Mouse (Mus musculus) G1E (cell line): ENCODE results near the gene Rbm3. TPM values are rescaled to one million over a fixed set of nuclear protein-coding genes. Genes with fewer than 3 reads are reported as not detected.

Experiments used
- ATAC-seq: 2 replicates; pipeline ENCODE4 v1.8.0; 2016; ENCODE audit warnings: mild to moderate bottlenecking; ENCODE audit not compliant: insufficient number of reproducible peaks, poor library complexity, low FRiP score, severe bottlenecking; ENCODE audit errors: extremely low read depth
- DNase-seq: peaks from one replicate; pipeline ENCODE4 v3.0.0; 2012; ENCODE audit warnings: low spot score
- H3K27me3 ChIP-seq: 2 replicates; pipeline ENCODE4 v1.6.1; 2012; ENCODE audit warnings: mild to moderate bottlenecking, low read length, inconsistent platforms; ENCODE audit not compliant: insufficient read depth
- H3K36me3 ChIP-seq: replicated peaks from 2 replicates; pipeline ENCODE3; 2012; ENCODE audit warnings: mild to moderate bottlenecking, inconsistent platforms
- H3K4me1 ChIP-seq: 2 replicates; pipeline ENCODE4 v1.6.1; 2012; ENCODE audit warnings: low read depth, low read length, inconsistent platforms, mixed read lengths; ENCODE audit not compliant: insufficient read depth
- H3K4me3 ChIP-seq: 2 replicates; pipeline ENCODE4 v1.5.1; 2012; ENCODE audit warnings: low read depth, mild to moderate bottlenecking, inconsistent platforms, low read length, moderate library complexity, mixed read lengths
- H3K9me3 ChIP-seq: replicated peaks from 2 replicates; pipeline ENCODE4 v1.6.1; 2012; ENCODE audit warnings: inconsistent platforms
- CTCF ChIP-seq: IDR thresholded peaks from 2 replicates; pipeline ENCODE4 v1.5.1; 2012; ENCODE audit warnings: low read depth, low read length, inconsistent platforms, mixed read lengths
- GATA1 ChIP-seq: IDR thresholded peaks from 2 replicates; pipeline ENCODE4 v1.6.1; 2012; ENCODE audit warnings: borderline replicate concordance, low read length, inconsistent platforms, mixed read lengths
- GATA2 ChIP-seq: IDR thresholded peaks from 2 replicates; pipeline ENCODE4 v1.6.1; 2012; ENCODE audit warnings: low read depth, low read length, inconsistent platforms, borderline replicate concordance
- POLR2AphosphoS5 ChIP-seq: IDR thresholded peaks from 2 replicates; pipeline ENCODE4 v1.6.1; 2012; ENCODE audit warnings: low read depth, low read length, inconsistent platforms; ENCODE audit not compliant: insufficient replicate concordance
- TAL1 ChIP-seq: conservative IDR thresholded peaks from 2 replicates; pipeline ENCODE4 v1.6.1; 2012; ENCODE audit warnings: low read depth, low read length, inconsistent platforms, mixed read lengths
- polyA plus RNA-seq: library from polyadenylated mRNA; stranded (reverse); fragments of >175 nt; gene quantifications from 2 replicates; pipeline ENCODE4 v1.2.3, GENCODE M21; 2012
- total RNA-seq, 2 experiments: library from RNA; stranded (forward) in 1 of 2; stranded (reverse) in 1 of 2; fragments of 200-1000 nt in 1 of 2; fragments of >200 nt in 1 of 2; fragmentation: Nextera tagmentation in 1 of 2; gene quantifications; 2 replicates each; pipeline ENCODE4 v1.2.3; 2014 to 2017

Rbm3 gene
- total and polyA plus RNA-seq, 3 experiments: 248 to 1,311 (median 460) TPM

GRCm38 (mm10) chrX:8090346-8090953 is 55.2 kb downstream of the Rbm3 start, which contains the start of gene Was:
Was (minus strand) TSS chrX:8090498.
- TF ChIP-seq POLR2AphosphoS5 (no peak), TAL1 (no peak), GATA1 (no peak), GATA2 (no peak), CTCF (no peak)
- DNase-seq (peak; percentile 62), ATAC-seq (peak; percentile 84)

GRCm38 (mm10) chrX:8089746-8090145 is 55.9 kb downstream of the Rbm3 start:
- no peaks in the 10 kb centered on the region for H3K9me3 ChIP-seq
- H3K4me1 ChIP-seq: peaks cover 27% of the 10 kb centered on the region
- ATAC-seq (no peak), DNase-seq (no peak)
- peak overlapping the region; percentile 74 for H3K4me3 ChIP-seq
- TF ChIP-seq CTCF: no peak
- no peak for TF ChIP-seq GATA1
- no peak for TF ChIP-seq GATA2
- no peak for TF ChIP-seq POLR2AphosphoS5
- no peak for TF ChIP-seq TAL1
- H3K27me3 ChIP-seq: no peaks in the 10 kb centered on the region
- peaks cover 45% of the 10 kb centered on the region for H3K36me3 ChIP-seq

More at GRCm38 (mm10) chrX:8090346-8090953, 55.2 kb downstream of the Rbm3 start, which contains the start of gene Was:
- Histone ChIP-seq H3K4me3 (peak within 1 kb of the TSS; percentile 74), H3K9me3 (no peaks in the 10 kb centered on the region), H3K4me1 (peaks cover 26% of the 10 kb centered on the region), H3K36me3 (peaks cover 38% of the 10 kb centered on the region), H3K27me3 (no peaks in the 10 kb centered on the region)

Other genes with a start within 250 kb of the Rbm3 start
- 50.0 and 64.3 TPM in 2 replicates for gene Pqbp1, start 246.6 kb downstream of the Rbm3 start, total RNA-seq (2014; fragmentation: Nextera tagmentation)
- 146 and 162 TPM in 2 replicates for gene Pqbp1, start 246.6 kb downstream of the Rbm3 start, total RNA-seq (2017)
- 152 and 167 TPM in 2 replicates for gene Pqbp1, start 246.6 kb downstream of the Rbm3 start, polyA plus RNA-seq
- 195 and 197 TPM in 2 replicates for gene Timm17b, start 246.5 kb downstream of the Rbm3 start, total RNA-seq (2014; fragmentation: Nextera tagmentation)
- 72.9 and 78.8 TPM in 2 replicates for gene Timm17b, start 246.5 kb downstream of the Rbm3 start, total RNA-seq (2017)
- 122 and 139 TPM in 2 replicates for gene Timm17b, start 246.5 kb downstream of the Rbm3 start, polyA plus RNA-seq
- not detected in 2 replicates for gene Gm10491, start 238.0 kb downstream of the Rbm3 start, total RNA-seq (2014; fragmentation: Nextera tagmentation)
- gene Gm10491, start 238.0 kb downstream of the Rbm3 start, total RNA-seq (2017): not detected in 2 replicates
- gene Gm10491, start 238.0 kb downstream of the Rbm3 start, polyA plus RNA-seq: not detected in 2 replicates
- gene Gm10490, start 236.3 kb downstream of the Rbm3 start, total RNA-seq (2014; fragmentation: Nextera tagmentation): not detected in 2 replicates
- gene Gm10490, start 236.3 kb downstream of the Rbm3 start, total RNA-seq (2017): 1.5 TPM in 1 of 2 replicates, not detected in the other
- not detected in 2 replicates for gene Gm10490, start 236.3 kb downstream of the Rbm3 start, polyA plus RNA-seq
- gene Pcsk1n, start 226.1 kb downstream of the Rbm3 start, total RNA-seq (2014; fragmentation: Nextera tagmentation): not detected in 2 replicates
- gene Pcsk1n, start 226.1 kb downstream of the Rbm3 start, total RNA-seq (2017): not detected in 2 replicates
- gene Pcsk1n, start 226.1 kb downstream of the Rbm3 start, polyA plus RNA-seq: not detected in 2 replicates
- gene Eras, start 217.3 kb downstream of the Rbm3 start, total RNA-seq (2014; fragmentation: Nextera tagmentation): not detected in 2 replicates
- gene Eras, start 217.3 kb downstream of the Rbm3 start, total RNA-seq (2017): not detected in 2 replicates
- not detected in 2 replicates for gene Eras, start 217.3 kb downstream of the Rbm3 start, polyA plus RNA-seq
- 14.5 and 17.2 TPM in 2 replicates for gene Hdac6, start 198.0 kb downstream of the Rbm3 start, total RNA-seq (2014; fragmentation: Nextera tagmentation)
- gene Hdac6, start 198.0 kb downstream of the Rbm3 start, total RNA-seq (2017): 5.5 and 8.9 TPM in 2 replicates
- gene Hdac6, start 198.0 kb downstream of the Rbm3 start, polyA plus RNA-seq: 6.0 and 6.5 TPM in 2 replicates
- gene Gata1, start 167.8 kb downstream of the Rbm3 start, total RNA-seq (2014; fragmentation: Nextera tagmentation): 93.3 and 105 TPM in 2 replicates
- gene Gata1, start 167.8 kb downstream of the Rbm3 start, total RNA-seq (2017): 38.1 and 41.0 TPM in 2 replicates
- 46.2 and 48.8 TPM in 2 replicates for gene Gata1, start 167.8 kb downstream of the Rbm3 start, polyA plus RNA-seq
- gene Glod5, start 127.4 kb downstream of the Rbm3 start, total RNA-seq (2014; fragmentation: Nextera tagmentation): not detected in 2 replicates
- gene Glod5, start 127.4 kb downstream of the Rbm3 start, total RNA-seq (2017): not detected in 2 replicates
- gene Glod5, start 127.4 kb downstream of the Rbm3 start, polyA plus RNA-seq: not detected in 2 replicates
- gene Suv39h1, start 71.1 kb downstream of the Rbm3 start, total RNA-seq (2014; fragmentation: Nextera tagmentation): 64.5 and 66.6 TPM in 2 replicates
- 69.7 and 70.5 TPM in 2 replicates for gene Suv39h1, start 71.1 kb downstream of the Rbm3 start, total RNA-seq (2017)
- 15.0 and 23.6 TPM in 2 replicates for gene Suv39h1, start 71.1 kb downstream of the Rbm3 start, polyA plus RNA-seq
- gene Was, start 55.4 kb downstream of the Rbm3 start, total RNA-seq (2014; fragmentation: Nextera tagmentation): 86.1 and 101 TPM in 2 replicates
- gene Was, start 55.4 kb downstream of the Rbm3 start, total RNA-seq (2017): 99.6 and 105 TPM in 2 replicates
- gene Was, start 55.4 kb downstream of the Rbm3 start, polyA plus RNA-seq: 198 and 247 TPM in 2 replicates
- 22.2 and 31.1 TPM in 2 replicates for gene Wdr13, start 13.0 kb downstream of the Rbm3 start, total RNA-seq (2014; fragmentation: Nextera tagmentation)
- gene Wdr13, start 13.0 kb downstream of the Rbm3 start, total RNA-seq (2017): 24.6 and 27.6 TPM in 2 replicates
- 30.1 and 34.3 TPM in 2 replicates for gene Wdr13, start 13.0 kb downstream of the Rbm3 start, polyA plus RNA-seq
- gene Tbc1d25, start 30.3 kb upstream of the Rbm3 start, total RNA-seq (2014; fragmentation: Nextera tagmentation): 9.7 and 15.0 TPM in 2 replicates
- 6.3 and 6.5 TPM in 2 replicates for gene Tbc1d25, start 30.3 kb upstream of the Rbm3 start, total RNA-seq (2017)
- 3.5 and 4.4 TPM in 2 replicates for gene Tbc1d25, start 30.3 kb upstream of the Rbm3 start, polyA plus RNA-seq
- gene Ebp, start 47.6 kb upstream of the Rbm3 start, total RNA-seq (2014; fragmentation: Nextera tagmentation): 11.1 and 17.1 TPM in 2 replicates
- 52.7 and 84.7 TPM in 2 replicates for gene Ebp, start 47.6 kb upstream of the Rbm3 start, total RNA-seq (2017)
- 2.2 and 2.3 TPM in 2 replicates for gene Ebp, start 47.6 kb upstream of the Rbm3 start, polyA plus RNA-seq
- 4.6 and 5.5 TPM in 2 replicates for gene Porcn, start 60.6 kb upstream of the Rbm3 start, total RNA-seq (2014; fragmentation: Nextera tagmentation)
- gene Porcn, start 60.6 kb upstream of the Rbm3 start, total RNA-seq (2017): 0.22 and 0.81 TPM in 2 replicates
- gene Porcn, start 60.6 kb upstream of the Rbm3 start, polyA plus RNA-seq: 2.6 and 2.7 TPM in 2 replicates
- 29.2 and 44.0 TPM in 2 replicates for gene Ftsj1, start 106.5 kb upstream of the Rbm3 start, total RNA-seq (2014; fragmentation: Nextera tagmentation)
- gene Ftsj1, start 106.5 kb upstream of the Rbm3 start, total RNA-seq (2017): 16.1 and 17.8 TPM in 2 replicates
- gene Ftsj1, start 106.5 kb upstream of the Rbm3 start, polyA plus RNA-seq: 10.3 and 11.5 TPM in 2 replicates
- 0.39 and 6.7 TPM in 2 replicates for gene Slc38a5, start 125.3 kb upstream of the Rbm3 start, total RNA-seq (2014; fragmentation: Nextera tagmentation)
- not detected in 2 replicates for gene Slc38a5, start 125.3 kb upstream of the Rbm3 start, total RNA-seq (2017)
- gene Slc38a5, start 125.3 kb upstream of the Rbm3 start, polyA plus RNA-seq: 0.10 and 0.32 TPM in 2 replicates
- gene Ssxb10, start 181.5 kb upstream of the Rbm3 start, total RNA-seq (2014; fragmentation: Nextera tagmentation): 0.87 TPM in 1 of 2 replicates, not detected in the other
- gene Ssxb10, start 181.5 kb upstream of the Rbm3 start, total RNA-seq (2017): not detected in 2 replicates
- gene Ssxb10, start 181.5 kb upstream of the Rbm3 start, polyA plus RNA-seq: not detected in 2 replicates
- gene Ssxb9, start 221.1 kb upstream of the Rbm3 start, total RNA-seq (2014; fragmentation: Nextera tagmentation): not detected in 2 replicates
- gene Ssxb9, start 221.1 kb upstream of the Rbm3 start, total RNA-seq (2017): not detected in 2 replicates
- gene Ssxb9, start 221.1 kb upstream of the Rbm3 start, polyA plus RNA-seq: not detected in 2 replicates